Mouse (Mus musculus) R1 (cell line): Measurements from ENCODE around the gene Spin1.

Experiments
- DNase-seq: peaks from one replicate; pipeline ENCODE4 v3.0.0-alpha.2; 2018; ENCODE audit warnings: low read depth, low spot score

The Spin1 gene

DNA sequence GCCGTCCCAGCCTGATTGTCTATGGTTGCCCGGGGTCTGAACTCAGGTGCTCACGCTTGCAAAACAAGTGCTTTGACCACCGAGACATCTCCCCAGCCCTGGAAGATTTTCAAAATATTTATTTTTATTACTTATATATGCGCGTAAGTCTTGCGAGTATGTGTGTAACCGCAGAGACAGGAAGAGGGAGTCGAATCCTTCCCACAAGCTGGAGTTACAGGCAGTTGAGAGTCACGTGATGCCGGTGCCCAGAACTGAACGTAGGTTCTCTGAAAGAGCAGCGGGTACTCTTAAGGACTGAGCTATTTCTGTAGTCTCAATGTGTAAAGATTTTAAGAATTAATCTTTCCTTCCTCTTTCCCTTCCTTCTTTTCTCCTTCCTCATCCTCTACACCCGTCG, 93.2 kb downstream of the Spin1 start:
- DNase-seq: peak; percentile 28

DNA sequence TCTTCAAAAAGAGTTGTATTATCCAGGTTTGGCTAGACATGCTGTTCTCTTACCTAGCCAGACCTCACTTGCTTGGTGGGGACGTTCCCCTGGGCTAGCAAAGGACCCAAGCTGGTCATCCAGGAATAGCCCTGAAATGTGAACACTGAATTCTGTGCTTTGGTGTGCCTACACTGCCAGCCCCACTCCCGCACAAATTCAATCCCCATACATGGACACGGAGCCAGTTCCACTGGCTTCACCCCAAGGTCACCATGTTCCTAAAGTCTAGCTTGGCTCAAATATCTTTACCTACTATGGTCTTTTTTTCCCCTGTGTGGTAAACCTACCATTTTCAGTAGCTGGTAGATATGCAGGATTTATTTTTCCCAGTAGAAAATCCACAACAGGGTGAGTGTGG, 97.0 kb downstream of the Spin1 start:
- DNase-seq: no peak

DNA sequence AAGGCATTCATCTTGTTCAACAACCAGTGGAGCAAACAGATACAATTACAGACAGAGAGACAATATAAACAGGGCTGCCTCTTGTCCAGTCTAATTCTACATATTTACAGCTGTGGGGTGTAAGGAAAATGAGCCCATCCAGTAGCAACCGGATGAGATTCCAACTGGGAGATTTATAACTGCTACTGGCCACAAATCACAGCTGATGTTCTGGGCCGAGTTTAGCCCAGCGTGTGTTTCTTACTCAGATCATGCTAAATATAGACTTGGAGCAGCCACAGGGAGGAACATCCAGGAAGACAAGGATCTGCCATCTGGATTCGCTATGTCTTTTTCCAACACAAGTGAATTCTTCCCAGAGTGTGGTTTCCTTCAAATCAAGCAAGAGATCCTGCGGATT, 97.5 kb downstream of the Spin1 start:
- DNase-seq: no peak
